Mouse (Mus musculus) gastrocnemius, adult 8-10 months (tissue): ENCODE results near the gene Krtap4-13. TPM values are rescaled to one million over a fixed set of nuclear protein-coding genes. Genes with fewer than 3 reads are reported as not detected.
"Not testable (repeated sequence)": the region's sequence is repeated elsewhere in the genome, so short reads cannot be mapped to it uniquely, and the experiment has no call there.

Experiments
- DNase-seq, 2 experiments: peaks; one replicate each; pipeline ENCODE4 v3.0.0; 2022; ENCODE audit warnings: low spot score in 2 of 2
- total RNA-seq, 4 experiments: library from RNA; stranded (reverse); gene quantifications; 2 replicates each; pipeline ENCODE4 v1.2.4; 2022

Krtap4-13 gene
- total RNA-seq, result not detected

GRCm38 (mm10) chr11:99809792-99810191 is at the start of gene Krtap4-13:
TSS of gene Krtap4-13 (minus strand) at chr11:99809892.
- not testable (repeated sequence) for DNase-seq

- DNase-seq, result no peak
These were observed 49.1 kb upstream of the Krtap4-13 start for GRCm38 (mm10) chr11:99858761-99859160.

GRCm38 (mm10) chr11:99857617-99858016 is 47.9 kb upstream of the Krtap4-13 start, which contains the start of gene Gm11568:
TSS of gene Gm11568 (plus strand) at chr11:99857917.
- DNase-seq, result no peak

GRCm38 (mm10) chr11:99854121-99854520 is 44.4 kb upstream of the Krtap4-13 start:
- DNase-seq, result no peak

- no peak for DNase-seq
These were observed 41.8 kb upstream of the Krtap4-13 start, which contains the start of gene Krtap4-16 for GRCm38 (mm10) chr11:99851508-99851907. TSS of gene Krtap4-16 (minus strand) at chr11:99851608.

GRCm38 (mm10) chr11:99846746-99847145 is 37.1 kb upstream of the Krtap4-13 start:
- DNase-seq, result no peak

- no peak for DNase-seq
These were observed 32.5 kb upstream of the Krtap4-13 start for GRCm38 (mm10) chr11:99842185-99842584.

GRCm38 (mm10) chr11:99837966-99838365 is 28.3 kb upstream of the Krtap4-13 start, which contains the start of gene 2300003K06Rik:
TSS of gene 2300003K06Rik (minus strand) at chr11:99838066.
- DNase-seq, result no peak

GRCm38 (mm10) chr11:99815566-99815965 is 5.9 kb upstream of the Krtap4-13 start, which contains the start of gene Gm11564:
TSS of gene Gm11564 (minus strand) at chr11:99815666.
- DNase-seq, result not testable (repeated sequence)

- DNase-seq, result not testable (repeated sequence)
These were observed 5.3 kb downstream of the Krtap4-13 start, which contains the start of gene Gm11554 for GRCm38 (mm10) chr11:99804346-99804745. TSS of gene Gm11554 (minus strand) at chr11:99804446.

- not testable (repeated sequence) for DNase-seq
These were observed 10.9 kb downstream of the Krtap4-13 start, which contains the start of gene Gm11569 for GRCm38 (mm10) chr11:99798832-99799231. TSS of gene Gm11569 (minus strand) at chr11:99798932.

GRCm38 (mm10) chr11:99793367-99793766 is 16.3 kb downstream of the Krtap4-13 start, which contains the start of gene Gm11596:
TSS of gene Gm11596 (minus strand) at chr11:99793467.
- DNase-seq, result no peak

GRCm38 (mm10) chr11:99784900-99785299 is 24.8 kb downstream of the Krtap4-13 start, which contains the start of gene Krtap4-9:
TSS of gene Krtap4-9 (plus strand) at chr11:99785200.
- not testable (repeated sequence) for DNase-seq

DNA sequence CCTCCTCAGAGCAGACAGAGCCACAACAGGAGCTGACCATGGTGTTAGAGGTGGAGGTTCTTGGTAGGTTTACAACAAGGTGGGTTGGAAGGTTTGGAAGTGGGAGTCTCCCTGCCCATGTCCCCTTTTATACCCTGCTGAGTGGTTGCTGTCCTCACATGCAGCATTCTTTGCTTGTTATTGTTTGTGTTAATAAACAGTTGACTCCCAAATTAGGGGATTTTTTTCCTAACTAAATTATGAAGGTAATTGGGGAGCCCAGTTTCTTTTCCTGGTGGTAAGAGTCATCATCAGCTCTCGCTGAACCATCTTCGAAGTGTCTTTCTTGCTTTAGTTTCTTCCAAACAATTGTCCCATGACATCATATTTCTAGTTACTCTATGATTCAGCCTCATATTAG is 29.1 kb downstream of the Krtap4-13 start, which contains the start of gene Krtap4-8:
Gene Krtap4-8, minus strand, starts transcription at position 101 of the 400 bp plus-strand sequence.
- no peak for DNase-seq

DNA sequence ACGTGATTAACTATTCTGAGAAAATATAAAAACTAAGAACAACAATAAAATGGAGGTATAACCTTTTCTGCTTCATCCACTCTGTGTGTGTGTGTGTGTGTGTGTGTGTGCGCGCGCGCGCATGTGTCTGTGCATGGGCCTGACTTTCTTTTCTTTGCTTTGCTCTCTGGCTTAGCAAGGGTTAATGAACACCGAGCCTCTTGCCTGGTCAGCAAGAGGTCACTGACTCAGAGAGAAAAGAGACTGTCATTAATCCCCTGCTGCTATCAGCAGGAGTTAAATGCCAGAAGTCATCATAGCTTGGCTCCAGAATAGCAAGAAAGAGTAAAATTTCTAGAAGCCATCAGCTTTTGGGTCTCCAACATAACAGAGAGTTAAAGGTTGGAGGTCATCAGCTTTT is 31.3 kb downstream of the Krtap4-13 start:
- DNase-seq, result no peak

GRCm38 (mm10) chr11:99772813-99773212 is 36.9 kb downstream of the Krtap4-13 start, which contains the start of gene Gm11595:
TSS of gene Gm11595 (minus strand) at chr11:99772913.
- DNase-seq, result not testable (repeated sequence)

GRCm38 (mm10) chr11:99768410-99768809 is 41.3 kb downstream of the Krtap4-13 start:
- no peak for DNase-seq

Other genes with a start within 250 kb of the Krtap4-13 start
- gene Krtap3-1, start 243.3 kb downstream of the Krtap4-13 start, total RNA-seq, result not detected
- gene Krtap1-5, start 228.9 kb downstream of the Krtap4-13 start, total RNA-seq, result not detected
- gene Krtap1-4, start 226.2 kb downstream of the Krtap4-13 start, total RNA-seq, result not detected
- not detected for gene Krtap1-3, start 218.6 kb downstream of the Krtap4-13 start, total RNA-seq
- gene Krtap9-3, start 211.8 kb downstream of the Krtap4-13 start, total RNA-seq, result not detected
- gene Gm11938, start 206.6 kb downstream of the Krtap4-13 start, total RNA-seq, result not detected
- gene Gm11937, start 199.7 kb downstream of the Krtap4-13 start, total RNA-seq, result not detected
- not detected for gene Krtap2-4, start 195.0 kb downstream of the Krtap4-13 start, total RNA-seq
- not detected for gene Gm11562, start 189.5 kb downstream of the Krtap4-13 start, total RNA-seq
- gene Krtap4-1, start 181.7 kb downstream of the Krtap4-13 start, total RNA-seq, result not detected
- gene Krtap4-2, start 174.8 kb downstream of the Krtap4-13 start, total RNA-seq, result not detected
- gene Krtap4-7, start 165.8 kb downstream of the Krtap4-13 start, total RNA-seq, result not detected
- gene Gm11555, start 159.7 kb downstream of the Krtap4-13 start, total RNA-seq, result not detected
- not detected for gene Gm11563, start 150.9 kb downstream of the Krtap4-13 start, total RNA-seq
- gene Krtap4-6, start 143.9 kb downstream of the Krtap4-13 start, total RNA-seq, result not detected
- gene Gm14190, start 119.2 kb downstream of the Krtap4-13 start, total RNA-seq, result not detected
- gene Gm14180, start 75.6 kb downstream of the Krtap4-13 start, total RNA-seq, result not detected
- gene Gm11595, start 37.0 kb downstream of the Krtap4-13 start, total RNA-seq, result not detected
- not detected for gene Krtap4-8, start 29.2 kb downstream of the Krtap4-13 start, total RNA-seq
- not detected for gene Krtap4-9, start 24.7 kb downstream of the Krtap4-13 start, total RNA-seq
- not detected for gene Gm11596, start 16.4 kb downstream of the Krtap4-13 start, total RNA-seq
- gene Gm11569, start 11.0 kb downstream of the Krtap4-13 start, total RNA-seq, result not detected
- not detected for gene Gm11554, start 5.4 kb downstream of the Krtap4-13 start, total RNA-seq
- gene Gm11564, start 5.8 kb upstream of the Krtap4-13 start, total RNA-seq, result not detected
- not detected for gene 2300003K06Rik, start 28.2 kb upstream of the Krtap4-13 start, total RNA-seq
- not detected for gene Krtap4-16, start 41.7 kb upstream of the Krtap4-13 start, total RNA-seq
- not detected for gene Gm11568, start 48.0 kb upstream of the Krtap4-13 start, total RNA-seq
- not detected for gene Gm11559, start 54.6 kb upstream of the Krtap4-13 start, total RNA-seq
- gene Krtap9-1, start 63.5 kb upstream of the Krtap4-13 start, total RNA-seq, result not detected
- not detected for gene Gm11567, start 69.3 kb upstream of the Krtap4-13 start, total RNA-seq
- gene Krtap31-1, start 98.0 kb upstream of the Krtap4-13 start, total RNA-seq, result not detected
- not detected for gene Gm11565, start 104.9 kb upstream of the Krtap4-13 start, total RNA-seq
- not detected for gene Krtap31-2, start 126.4 kb upstream of the Krtap4-13 start, total RNA-seq
- gene Krtap9-5, start 138.6 kb upstream of the Krtap4-13 start, total RNA-seq, result not detected
- gene Krtap29-1, start 169.2 kb upstream of the Krtap4-13 start, total RNA-seq, result not detected
- gene Krtap16-1, start 176.7 kb upstream of the Krtap4-13 start, total RNA-seq, result not detected
- not detected for gene Krtap17-1, start 184.1 kb upstream of the Krtap4-13 start, total RNA-seq
- gene Krt33a, start 206.3 kb upstream of the Krtap4-13 start, total RNA-seq, result not detected
- gene Krt33b, start 220.0 kb upstream of the Krtap4-13 start, total RNA-seq, result not detected
- not detected for gene Krt34, start 231.7 kb upstream of the Krtap4-13 start, total RNA-seq
- not detected for gene Krt31, start 240.7 kb upstream of the Krtap4-13 start, total RNA-seq